Mouse (Mus musculus) 416B (cell line): Measurements from ENCODE around the gene Olfr1425.
"Not testable (repeated sequence)": the region's sequence is repeated elsewhere in the genome, so short reads cannot be mapped to it uniquely, and the experiment has no call there.

Experiments used
- DNase-seq: peaks from one replicate; pipeline ENCODE4 v3.0.0; 2011; ENCODE audit warnings: low read depth

Olfr1425 gene

DNA sequence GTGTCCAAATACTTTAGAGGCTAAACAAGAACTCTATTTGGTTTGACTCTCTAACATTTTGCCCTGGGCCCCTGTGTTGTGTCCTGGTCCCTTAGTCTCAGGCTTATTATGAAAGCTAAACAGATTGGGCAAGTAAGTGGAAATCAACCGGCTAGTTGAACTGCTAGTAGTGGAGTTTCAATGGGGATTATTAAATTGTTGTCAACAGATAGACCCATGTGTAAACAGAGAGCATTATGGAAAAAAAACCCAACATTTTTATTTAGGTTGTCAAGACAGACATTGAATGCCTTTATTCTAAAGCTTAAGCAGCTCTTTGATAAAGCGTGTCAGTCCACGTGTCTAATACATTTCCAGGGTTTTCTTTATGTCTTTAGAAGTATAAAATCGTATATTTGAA is at the start of gene Olfr1425:
Gene Olfr1425, minus strand, starts transcription at position 101 of the 400 bp plus-strand sequence.
- not testable (repeated sequence) for DNase-seq

DNA sequence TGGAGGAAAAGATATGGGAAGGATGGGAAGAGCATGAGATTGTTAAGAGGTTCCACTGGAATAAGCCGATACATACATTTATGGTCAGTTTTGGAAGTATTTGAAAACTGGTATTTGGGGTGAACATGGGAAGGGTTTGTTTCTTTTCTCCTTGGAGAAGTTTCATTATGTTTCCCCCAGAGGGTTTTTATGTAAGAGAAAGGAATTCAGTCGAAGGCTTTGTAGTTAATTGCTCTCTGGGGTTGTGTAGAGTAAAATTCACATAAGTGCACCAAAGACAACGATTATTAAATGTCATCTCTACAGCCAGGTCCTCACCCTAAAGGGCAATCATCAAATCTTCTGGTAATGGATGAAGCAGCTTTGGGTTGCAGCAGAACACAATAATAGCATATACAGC is 45.6 kb upstream of the Olfr1425 start, which contains the start of gene Olfr76:
Gene Olfr76, minus strand, starts transcription at position 101 of the 400 bp plus-strand sequence.
- DNase-seq, result no peak

DNA sequence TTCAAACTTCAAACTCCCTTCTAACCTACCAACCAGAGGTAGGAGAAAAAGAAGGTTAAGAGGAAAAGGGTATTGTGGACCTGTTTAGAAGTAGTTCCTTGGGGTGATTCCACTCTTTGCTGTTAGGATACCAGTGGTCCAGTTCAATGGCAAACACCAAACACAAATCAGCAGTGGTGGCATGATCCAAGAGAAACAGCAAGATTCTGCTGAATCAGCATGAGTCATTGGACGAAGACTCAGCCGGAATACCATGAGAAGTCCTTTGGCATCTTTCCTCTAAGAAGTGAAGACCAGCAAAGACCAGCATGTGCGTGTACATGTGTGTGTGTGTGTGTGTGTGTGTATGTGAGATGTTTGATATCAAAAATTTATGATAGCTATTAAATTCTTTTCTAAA is 38.9 kb upstream of the Olfr1425 start:
- DNase-seq, result no peak

DNA sequence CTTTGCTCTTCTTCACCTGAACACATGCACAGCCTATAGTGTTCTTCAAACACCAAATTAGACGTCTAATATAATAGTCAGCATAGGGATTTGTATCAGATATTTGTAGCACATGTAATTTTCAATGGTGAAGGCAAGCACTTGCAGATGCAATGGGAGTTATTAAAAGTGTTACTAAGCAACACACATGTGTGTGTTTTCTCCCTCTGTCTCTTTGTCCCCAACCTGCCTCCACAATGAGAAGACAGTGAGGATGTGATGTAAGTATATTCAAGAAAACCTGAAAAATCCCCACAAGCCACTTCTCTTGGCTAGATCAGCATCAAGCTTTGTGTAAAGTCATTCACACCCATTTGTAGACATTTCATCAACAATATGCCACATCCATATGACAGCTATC is 38.3 kb upstream of the Olfr1425 start, which contains the start of gene Olfr1428:
Gene Olfr1428, minus strand, starts transcription at position 101 of the 400 bp plus-strand sequence.
- no peak for DNase-seq

DNA sequence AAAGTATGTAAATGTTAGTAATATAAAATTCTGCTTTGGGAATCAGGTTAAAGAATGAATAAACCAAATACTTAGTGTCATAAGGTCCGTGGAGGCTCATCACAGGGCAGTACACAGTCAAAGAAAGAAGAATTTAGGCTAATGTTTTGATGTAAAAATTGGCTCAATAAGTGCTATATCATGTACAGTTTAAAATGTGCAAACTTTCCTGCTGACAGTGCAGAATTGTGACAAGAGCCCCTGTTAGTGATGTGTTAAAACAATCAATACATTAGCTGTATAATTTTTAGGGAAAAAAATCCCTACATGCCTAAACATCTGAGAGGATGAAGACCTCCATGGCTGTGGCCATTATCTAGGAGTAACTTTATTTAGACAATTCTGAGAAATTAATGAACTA is 36.3 kb upstream of the Olfr1425 start:
- no peak for DNase-seq

DNA sequence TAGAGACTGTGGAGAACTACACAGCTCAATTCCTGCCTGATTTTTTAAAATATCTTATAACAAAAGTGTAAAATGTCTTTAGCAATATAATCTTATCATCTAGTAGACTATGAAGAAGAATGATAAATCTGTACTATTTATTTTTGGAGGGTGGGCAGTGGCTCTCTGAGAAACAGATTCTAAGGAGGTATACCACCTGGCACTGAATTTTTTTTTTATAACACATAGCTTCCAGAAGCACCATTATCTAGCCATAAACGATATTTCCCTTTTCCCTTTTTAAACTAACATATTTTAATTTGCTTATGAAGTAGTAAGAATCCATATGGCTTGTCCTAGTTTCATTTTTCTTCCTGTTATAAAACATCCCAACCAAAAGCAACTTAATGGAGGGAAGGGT is 27.0 kb upstream of the Olfr1425 start:
- no peak for DNase-seq

DNA sequence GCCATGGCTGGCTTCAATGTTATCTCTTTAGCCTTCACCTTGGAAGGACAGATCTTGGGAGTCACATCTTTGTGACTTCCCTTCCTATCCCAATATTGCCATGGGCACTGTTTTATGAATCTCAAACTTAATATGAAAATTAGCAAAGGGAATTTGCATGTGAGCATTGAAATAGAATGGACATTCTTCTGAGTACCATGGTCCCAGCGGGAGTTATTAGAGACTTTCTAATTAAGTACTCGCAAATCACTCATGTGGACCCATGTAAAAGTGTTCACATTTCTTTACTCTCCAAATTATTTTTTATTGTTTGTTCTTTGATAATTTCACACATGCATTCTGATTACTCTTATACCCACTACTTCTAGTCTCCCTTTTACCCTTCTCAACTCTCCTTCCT is 25.7 kb upstream of the Olfr1425 start, which contains the start of gene Olfr1427:
Gene Olfr1427, minus strand, starts transcription at position 101 of the 400 bp plus-strand sequence.
- no peak for DNase-seq

DNA sequence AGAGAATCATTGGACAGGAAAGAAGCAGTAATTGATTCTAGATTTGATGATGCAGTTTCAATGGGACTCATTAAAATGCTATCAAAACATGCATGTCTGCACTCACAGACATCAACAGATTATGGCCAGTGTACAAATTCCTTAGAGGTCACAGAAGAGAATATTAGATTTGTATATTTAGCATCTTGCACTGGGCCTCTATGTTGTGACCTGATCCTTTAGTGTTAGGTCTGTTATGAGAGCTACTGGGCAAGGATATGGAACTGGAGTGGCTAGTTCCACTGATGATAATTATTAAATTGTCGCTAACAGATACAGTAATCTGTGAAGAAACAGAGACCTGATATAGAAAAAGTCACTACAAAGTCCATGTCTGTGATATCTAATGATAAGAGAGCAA is 14.4 kb upstream of the Olfr1425 start, which contains the start of gene Olfr1426:
Gene Olfr1426, minus strand, starts transcription at position 101 of the 400 bp plus-strand sequence.
- no peak for DNase-seq

DNA sequence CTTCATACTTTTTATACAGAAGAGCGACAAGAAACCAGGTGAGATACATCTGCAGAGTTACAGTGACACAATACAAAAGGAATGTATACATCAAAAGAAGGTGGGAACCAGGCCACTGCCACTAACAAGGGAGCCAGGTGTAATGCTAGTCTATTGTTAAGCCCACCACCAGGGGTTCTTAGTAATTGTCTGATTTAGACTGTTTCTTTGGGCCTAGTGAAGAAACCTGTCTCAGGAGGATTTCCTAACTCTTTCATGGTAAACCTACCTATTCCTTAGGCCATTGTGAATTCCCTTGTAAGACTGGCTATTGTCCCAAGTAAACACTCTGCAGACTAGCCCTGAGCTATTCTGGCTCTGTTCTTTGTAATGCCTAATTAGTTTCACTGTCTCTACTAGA is 8.0 kb downstream of the Olfr1425 start:
- DNase-seq, result not testable (repeated sequence)

DNA sequence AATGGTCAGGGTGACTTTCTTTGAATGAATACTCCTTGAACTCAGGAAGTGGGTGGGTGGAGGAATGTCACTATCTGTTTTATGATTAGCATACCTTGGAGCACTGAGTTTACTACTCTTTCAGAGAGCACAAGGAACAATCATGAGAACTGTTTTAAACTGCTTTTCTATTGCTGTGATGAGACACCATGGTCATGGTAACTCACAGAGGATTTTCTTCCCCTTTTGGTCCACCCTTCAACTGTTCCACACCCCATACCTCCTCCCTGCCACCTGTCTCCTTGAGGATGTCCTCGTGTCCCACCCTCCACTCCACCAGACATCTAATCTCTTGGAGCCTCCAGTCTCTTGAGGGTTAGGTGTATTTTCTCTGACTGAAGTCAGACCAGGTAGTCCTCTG is 9.7 kb downstream of the Olfr1425 start:
- not testable (repeated sequence) for DNase-seq

DNA sequence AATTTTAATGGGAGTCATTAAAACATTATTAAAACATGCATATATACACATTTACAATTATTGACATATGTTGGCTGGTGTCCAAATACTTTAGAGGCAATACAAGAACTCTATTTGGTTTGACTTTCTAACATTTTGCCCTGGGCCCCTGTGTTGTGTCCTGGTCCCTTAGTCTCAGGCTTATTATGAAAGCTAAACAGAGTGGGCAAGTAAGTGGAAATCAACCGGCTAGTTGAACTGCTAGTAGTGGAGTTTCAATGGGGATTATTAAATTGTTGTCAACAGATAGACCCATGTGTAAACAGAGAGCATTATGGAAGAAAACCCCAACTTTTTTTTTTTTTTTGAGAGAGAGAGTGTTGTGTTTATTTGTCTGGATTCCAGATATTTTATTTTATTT is 14.9 kb downstream of the Olfr1425 start, which contains the start of gene Olfr1424:
Gene Olfr1424, minus strand, starts transcription at position 101 of the 400 bp plus-strand sequence.
- not testable (repeated sequence) for DNase-seq

DNA sequence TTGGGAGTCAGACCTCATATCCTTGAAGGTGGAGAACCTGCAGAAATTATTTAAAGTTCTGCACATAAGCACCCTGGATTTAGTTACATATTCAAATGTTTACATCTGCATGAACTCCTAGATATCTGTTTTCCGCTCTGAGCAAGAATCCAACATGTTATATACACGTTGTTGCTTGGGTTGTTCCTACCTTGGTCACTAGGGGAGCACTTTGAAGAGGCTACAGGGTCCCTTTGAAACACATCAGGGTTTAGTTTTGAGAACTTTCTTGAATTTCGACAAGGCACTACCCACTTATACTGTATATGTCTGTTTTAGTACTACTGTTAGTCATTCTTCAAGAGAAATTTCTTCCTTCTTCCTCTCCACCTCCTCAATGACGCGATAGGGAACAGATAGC is 34.4 kb downstream of the Olfr1425 start:
- DNase-seq, result no peak

DNA sequence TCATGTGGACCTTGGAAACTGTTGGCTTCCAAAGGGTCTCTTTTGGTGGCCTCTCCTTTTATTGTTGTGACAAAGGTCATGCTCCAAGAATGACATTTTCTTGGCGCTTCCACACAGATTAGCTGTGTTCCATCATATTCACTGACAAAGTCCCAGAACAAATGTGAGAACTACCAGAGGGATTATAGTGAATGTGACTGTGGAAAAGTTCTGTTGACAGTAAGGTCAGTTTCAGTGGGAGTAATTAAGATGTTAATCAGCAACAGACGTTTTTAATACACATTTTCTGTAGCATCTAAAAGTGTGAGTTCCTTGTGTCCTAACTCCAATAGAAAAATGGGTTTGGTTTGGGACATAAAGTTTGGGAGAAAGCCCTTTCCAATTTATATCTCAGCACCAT is 36.3 kb downstream of the Olfr1425 start, which contains the start of gene Olfr1423:
Gene Olfr1423, minus strand, starts transcription at position 101 of the 400 bp plus-strand sequence.
- no peak for DNase-seq

DNA sequence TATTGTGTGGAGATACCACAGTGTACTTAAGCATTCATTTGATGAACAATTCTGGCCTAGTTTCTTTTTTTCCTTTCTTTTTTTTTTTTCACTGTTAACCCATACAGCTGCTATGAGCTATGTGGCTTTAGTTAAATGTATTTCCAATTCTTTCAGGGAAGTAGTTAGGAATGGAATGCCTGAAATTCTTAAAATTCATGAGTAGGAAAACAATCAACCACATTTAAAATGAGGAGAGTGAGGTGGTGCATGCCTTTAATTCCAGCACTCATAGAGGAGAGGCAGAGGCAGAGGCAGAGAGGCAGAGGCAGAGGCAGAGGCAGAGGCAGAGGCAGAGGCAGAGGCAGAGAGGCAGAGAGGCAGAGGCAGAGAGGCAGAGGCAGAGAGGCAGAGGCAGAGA is 39.8 kb downstream of the Olfr1425 start:
- no peak for DNase-seq

DNA sequence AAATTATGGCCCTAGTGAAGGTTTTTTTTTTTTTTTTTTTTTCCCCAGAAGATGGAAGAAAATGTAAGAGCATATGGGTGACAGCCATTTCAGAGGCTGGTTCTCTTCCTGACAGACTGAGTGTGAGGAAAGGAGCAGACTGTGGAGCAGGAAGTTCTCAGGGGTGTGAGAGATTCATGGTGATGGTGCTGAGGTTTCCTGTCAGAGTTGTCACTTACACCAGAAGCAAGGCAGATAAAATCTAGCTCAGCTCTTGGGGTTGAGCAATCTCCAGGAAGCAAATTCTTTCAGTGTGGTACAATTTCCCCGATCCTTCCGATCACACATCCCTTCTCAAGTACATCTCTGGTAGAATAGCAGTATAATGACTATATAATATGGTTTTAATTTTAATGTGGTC is 50.9 kb downstream of the Olfr1425 start:
- DNase-seq, result peak; percentile 80

DNA sequence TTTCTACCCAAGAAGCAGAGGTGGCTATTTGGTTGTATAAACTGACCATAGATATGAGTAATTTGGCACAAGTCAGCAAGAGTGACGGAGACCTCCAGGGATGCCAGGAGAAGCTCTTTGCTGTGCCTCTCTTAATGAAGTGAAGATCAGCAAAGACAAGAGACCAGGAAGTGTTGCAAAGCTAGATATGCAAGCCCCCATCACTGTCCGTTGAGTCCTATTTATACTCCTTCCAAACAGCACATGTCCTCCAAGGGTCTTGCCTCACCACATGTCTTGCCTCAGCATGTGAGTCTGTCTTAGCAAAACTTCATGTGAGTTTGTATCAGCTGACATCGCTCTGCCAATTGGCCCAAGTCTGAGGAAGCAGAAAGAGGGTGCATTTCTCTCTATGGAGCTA is 52.2 kb downstream of the Olfr1425 start:
- peak; percentile 60 for DNase-seq

DNA sequence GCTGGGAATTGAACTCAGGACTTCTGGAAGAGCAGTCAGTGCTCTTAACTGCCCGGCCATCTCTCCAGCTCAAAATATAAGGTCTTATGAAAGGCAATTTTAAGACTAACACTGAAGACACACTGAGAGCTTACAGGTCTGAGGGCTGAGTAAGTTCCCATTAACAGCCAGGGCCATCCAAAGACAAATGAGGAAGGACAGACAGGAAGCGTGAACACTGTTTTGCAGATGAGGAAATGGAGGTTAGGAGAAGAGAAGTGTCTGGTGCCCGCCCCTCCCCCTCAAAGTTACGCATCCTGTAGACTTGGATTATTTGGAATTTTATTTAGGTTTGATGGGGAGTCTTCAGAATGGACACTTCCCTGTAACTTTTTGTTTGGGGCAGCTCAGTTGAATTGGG is 53.4 kb downstream of the Olfr1425 start:
- DNase-seq, result peak; percentile 31
